Mouse (Mus musculus): ENCODE data around the gene Ssh2.
A peak's percentile ranks its signal among the peaks of the same experiment; 100 is the strongest.
"Not testable (repeated sequence)": the region's sequence is repeated elsewhere in the genome, so short reads cannot be mapped to it uniquely, and the experiment has no call there.

Ssh2 gene

DNA sequence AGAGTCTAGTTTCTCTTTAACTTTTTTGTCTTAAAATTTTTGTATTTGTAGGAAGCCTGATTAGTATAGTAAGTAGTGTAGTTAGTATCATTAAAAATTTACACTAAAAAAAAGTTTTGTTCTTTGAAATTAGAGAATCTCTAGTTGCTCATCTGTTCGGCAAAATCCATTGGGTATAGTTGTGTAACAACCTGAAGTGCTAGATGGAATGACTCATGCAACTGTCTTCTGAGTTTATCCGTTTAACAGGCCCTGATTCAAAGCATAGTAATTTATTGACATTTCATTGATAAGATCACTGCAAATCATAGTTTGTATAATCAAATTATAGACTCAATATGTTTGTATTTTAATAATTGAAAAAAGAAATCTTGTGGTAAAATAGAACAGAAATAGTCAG is 14.7 kb downstream of the Ssh2 start:
- no peak for DNase-seq (ENCODE audit: low spot score in 2 of 2)

DNA sequence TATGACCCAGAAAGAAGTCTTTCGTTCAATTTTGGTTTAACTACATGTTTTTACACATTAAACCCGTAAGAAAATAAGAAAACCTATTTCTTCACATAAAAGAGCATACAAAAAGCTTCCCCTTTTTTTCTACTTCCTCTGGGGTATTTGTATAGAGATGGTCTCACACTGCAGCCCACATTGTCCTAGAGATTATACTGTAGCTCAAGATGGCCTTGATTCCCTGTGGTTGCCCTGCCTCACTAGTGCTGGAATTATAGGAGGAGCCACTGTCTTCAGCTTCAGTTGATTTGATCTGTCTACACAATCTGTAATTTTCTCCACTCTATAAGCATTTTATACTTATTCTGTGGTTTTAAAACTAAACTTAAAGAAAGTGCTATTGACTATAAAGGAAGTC is 15.4 kb downstream of the Ssh2 start:
- DNase-seq (ENCODE audit: low spot score in 2 of 2) = no peak

DNA sequence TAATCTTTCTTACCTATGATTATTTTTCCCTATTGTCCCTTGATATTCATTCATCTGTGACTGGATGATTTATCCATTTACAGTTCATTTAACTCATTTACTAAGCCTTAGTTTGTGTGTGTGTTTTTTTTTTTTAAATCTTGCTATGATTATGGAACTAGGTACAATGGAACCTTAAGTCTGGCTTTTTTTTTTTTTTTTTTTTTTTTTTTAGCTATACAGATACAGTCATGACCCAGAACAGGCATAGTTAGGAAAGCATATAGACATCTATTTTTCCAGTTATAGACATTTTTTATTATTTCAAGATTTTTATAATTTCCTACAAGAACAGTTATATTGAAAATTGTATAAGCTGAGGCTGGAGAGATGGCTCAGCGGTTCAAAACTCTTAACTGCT is 19.2 kb downstream of the Ssh2 start:
- no peak for DNase-seq (ENCODE audit: low spot score in 2 of 2)

DNA sequence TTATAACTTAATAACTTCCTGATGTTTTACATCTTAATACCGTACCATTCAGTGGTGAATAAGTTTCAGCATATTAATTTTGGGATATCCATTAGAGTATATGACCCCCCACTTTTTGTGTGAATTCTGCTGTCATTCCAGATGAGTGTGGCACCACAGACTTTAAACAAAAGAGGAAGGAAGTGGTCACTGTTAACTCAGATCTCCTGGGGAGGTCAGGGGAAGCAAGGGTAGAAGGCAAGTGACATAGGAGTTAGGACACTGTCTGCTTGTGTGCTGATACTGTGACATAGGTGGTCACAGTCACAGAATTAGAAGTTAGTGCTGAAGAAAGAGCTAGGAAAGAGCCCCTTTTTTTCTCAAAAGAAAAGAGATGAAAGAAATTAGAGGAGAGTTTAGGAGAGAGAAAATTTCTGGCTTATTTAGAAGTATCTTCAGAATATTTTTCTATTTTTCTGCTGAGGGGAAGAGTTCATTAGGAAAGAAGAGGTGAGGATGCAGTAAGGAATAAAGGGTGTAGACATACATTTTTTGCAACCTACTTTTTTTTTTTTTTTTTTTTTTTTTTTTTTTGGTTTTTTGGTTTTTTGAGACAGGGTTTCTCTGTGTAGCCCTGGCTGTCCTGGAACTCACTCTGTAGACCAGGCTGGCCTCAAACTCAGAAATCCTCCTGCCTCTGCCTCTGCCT is 23.7 kb downstream of the Ssh2 start:
- no peak for DNase-seq (ENCODE audit: low spot score in 2 of 2)

DNA sequence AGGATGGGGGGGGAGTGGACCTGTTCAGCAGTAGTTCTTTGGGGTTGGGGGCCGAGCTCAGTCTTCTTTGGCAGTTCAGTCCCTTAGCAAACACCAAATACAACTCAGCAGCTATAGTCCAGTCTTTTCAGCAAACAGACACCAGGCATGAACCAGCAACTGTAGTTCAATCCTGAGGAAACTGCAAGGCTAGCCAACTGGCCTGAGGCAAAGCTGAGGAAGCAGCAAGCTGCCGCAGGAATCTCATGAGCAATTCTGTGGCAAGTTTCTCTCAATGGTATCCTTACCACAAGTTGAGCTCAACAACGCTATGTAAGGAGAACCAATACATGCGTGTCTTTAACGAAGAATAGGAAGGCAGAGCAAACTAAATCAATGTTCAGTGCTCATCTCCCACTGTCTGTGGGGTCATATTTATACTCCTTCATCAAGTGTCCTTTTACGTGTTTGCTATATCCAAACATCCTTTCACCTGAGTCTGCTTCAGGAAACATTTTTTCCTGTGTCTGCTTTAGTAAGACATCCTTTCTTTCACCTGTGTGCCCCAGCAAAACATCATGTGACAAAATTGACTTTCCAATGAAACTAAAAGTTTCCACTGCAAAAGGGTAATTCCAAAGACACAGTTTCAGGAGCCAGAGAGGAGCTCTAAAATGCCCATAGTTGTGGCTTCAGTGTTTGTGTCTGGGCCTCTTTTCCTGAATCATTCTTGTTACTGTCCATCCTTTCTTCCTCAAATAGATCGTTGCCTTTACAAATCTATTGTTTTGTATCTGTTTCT is 24.6 kb downstream of the Ssh2 start:
- no peak for DNase-seq (ENCODE audit: low spot score in 2 of 2)

DNA sequence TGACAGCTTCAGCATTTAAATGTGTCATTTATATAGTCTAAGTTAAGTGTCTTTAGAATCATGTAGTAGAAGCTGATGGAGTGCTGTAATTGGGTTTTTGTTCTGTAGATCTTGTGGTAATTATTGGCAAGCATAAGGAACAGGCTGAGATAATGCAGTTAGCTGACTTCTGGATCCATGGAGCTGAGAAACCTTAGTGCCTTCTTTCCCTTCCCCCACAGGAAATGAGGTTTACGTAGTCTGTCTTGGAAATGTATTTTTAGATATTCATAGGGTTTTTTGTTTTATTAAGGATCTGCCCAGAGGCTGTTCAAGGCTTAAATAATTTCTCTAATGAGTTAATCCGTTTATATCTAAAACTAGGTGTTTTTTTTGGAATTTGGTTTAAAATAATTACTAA is 26.8 kb downstream of the Ssh2 start:
- DNase-seq (ENCODE audit: low spot score in 2 of 2) = no peak

DNA sequence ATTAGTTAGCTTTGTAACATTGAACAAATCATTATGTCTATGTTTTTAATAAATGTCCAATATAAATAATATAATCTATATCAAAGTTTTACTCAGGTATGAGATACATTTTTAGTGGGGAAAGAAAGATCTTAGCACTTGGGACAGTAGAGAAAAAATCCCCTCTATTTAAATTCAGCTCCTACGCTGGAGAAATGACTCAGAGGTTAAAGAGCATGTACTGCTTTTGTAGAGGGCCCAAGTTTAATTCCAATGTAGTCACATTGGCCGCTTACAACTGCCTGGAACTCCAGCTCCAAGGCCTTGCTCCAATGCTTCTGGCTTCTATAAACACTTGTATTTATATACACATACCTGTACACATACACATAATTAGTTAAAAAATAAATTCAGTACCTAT is 36.7 kb downstream of the Ssh2 start:
- no peak for DNase-seq (ENCODE audit: low spot score in 2 of 2)

DNA sequence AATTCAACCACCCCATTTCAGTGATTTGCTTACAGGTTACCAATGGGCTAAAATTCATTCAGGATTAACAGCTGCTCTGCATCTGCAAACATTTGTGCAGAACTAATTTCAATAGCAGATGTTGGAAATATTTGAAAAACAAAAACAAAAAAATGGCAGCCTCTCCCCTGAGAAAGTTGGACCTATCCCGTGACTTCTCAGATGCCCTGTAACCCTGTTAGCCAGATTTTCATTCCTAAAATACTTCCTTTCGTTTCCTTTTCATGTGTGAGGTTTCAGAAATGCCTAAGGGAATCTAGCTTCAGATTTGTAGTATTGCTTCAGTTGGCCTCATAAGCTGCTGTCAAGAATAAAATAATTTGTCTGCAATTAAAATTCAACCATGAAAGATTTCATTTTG is 43.4 kb downstream of the Ssh2 start:
- no peak for DNase-seq (ENCODE audit: low spot score in 2 of 2)

DNA sequence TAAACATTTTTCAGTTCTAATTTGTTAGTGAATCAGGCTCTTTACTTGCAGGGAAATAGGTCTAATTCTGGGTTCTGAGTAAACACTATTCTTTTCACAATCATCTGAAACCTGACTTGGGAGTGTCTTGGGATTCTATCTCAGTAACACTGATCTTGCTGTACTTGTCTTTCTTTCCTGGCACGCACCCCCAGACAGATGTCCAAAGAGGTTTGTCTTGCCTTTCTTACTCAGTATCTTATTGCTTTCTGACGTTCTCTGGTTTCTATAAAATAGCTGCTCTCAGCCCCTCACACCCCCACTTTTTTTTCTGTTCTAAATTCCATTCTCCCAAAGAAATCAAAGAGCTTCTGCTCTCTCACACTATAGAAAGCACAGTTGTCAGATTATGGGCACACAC is 51.3 kb downstream of the Ssh2 start:
- DNase-seq (ENCODE audit: low spot score in 2 of 2) = peak in 1 of 2 experiments; percentile 36

DNA sequence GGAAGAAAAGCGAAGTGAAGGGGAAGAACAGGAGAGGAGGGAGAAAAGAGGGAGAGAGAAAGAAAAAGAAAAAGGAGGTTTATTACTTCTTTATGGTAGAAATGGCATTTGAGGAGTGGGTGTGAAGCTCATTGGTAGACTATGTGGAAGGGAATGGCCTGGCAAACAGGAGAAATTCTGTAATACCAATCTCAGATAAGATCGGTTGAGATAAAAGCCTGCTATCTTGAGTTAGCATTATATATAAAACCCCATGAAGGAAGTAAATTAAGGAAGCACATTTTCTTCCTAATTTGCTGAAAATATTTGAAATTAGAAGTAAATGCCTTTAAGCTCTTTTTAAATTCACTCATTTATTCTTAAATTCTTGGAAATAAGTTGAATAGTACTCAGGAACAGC is 59.9 kb downstream of the Ssh2 start:
- DNase-seq (ENCODE audit: low spot score in 2 of 2) = no peak

DNA sequence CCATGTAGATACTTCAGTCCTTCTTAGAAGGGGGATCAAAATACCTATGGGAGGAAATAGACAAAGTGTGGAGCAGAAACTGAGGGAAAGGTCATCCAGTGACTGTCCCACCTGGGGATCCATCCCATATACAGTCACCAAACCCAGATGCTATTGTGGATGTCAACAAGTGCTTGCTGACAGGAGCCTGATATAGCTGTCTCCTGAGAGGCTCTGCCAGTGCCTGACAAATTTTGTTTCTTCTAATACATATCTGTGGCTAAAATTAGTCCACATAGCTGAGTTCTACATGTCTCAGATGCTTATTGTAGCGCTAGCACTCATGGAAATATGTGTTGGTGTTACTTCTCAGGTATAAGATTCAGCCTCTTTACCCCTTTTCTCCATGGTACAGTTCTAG is 62.5 kb downstream of the Ssh2 start:
- DNase-seq (ENCODE audit: low spot score in 2 of 2) = not testable (repeated sequence)

DNA sequence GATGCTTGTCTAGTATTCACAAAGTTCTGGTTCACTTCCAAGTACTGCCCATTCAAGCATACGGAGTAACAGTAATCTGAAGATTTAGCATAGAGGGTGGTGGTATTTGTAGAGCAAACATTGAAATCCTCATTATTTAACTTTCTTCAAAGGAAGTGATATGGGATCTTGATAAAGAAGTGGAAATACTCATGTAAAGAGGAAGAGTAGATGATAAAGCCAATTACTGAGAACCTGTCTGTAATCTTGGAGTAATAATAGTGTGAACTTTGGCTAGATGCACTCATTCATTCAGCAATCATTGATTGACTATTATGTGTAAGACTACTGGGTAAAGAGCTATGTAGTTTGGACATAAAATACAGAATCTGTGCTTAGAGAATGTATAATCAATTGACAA is 64.1 kb downstream of the Ssh2 start:
- DNase-seq (ENCODE audit: low spot score in 2 of 2) = no peak

DNA sequence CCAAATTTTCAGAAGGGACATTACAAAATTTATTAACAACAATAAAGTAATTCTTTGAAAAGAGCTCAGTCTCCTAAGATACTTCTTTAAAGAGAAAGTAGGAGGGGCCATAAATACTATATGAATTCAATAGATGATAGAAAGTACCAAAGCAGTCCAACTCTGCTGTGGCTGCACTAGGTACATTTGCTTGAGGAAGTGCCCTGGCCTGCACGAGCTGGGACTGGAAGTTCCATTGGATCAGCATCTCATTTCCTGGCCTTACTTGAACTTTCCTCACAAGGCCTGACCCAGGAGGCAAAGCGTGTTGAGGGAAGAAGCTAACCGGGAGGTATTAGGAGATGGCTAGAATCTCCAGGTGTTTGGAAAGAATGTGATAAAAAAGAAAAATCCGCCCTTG is 75.4 kb downstream of the Ssh2 start:
- DNase-seq (ENCODE audit: low spot score in 2 of 2) = no peak

DNA sequence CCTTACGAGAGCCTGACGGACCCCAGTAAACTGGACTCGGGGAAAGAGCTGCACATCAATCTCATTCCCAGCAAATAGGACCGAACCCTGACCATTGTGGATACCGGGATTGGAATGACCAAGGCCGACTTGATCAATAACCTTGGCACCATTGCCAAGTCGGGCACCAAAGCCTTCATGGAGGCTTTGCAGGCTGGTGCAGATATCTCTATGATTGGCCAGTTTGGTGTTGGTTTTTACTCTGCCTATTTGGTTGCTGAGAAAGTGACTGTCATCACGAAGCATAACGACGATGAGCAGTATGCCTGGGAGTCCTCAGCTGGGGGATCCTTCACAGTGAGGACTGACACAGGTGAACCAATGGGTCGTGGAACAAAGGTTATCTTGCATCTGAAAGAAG is 77.6 kb downstream of the Ssh2 start:
- DNase-seq (ENCODE audit: low spot score in 2 of 2) = not testable (repeated sequence)

DNA sequence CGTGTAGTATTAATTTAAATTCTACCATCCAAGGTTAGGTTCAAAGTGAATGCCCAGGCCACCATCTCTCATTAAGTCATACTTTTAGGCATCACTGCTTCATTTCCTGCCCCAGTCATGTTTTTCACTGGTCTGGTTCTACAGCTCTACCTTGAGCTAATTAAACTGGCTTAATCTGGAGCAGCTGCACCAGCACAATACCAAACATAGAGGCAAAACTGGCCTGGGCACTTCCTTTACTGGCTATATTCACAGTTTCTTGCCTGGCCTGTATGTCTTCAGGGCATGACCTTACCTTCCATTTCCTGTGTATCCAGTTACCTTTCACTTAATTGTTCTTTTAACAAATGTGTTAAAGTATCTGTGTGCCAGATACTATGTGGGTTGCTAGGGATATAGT is 81.2 kb downstream of the Ssh2 start:
- no peak for DNase-seq (ENCODE audit: low spot score in 2 of 2)

DNA sequence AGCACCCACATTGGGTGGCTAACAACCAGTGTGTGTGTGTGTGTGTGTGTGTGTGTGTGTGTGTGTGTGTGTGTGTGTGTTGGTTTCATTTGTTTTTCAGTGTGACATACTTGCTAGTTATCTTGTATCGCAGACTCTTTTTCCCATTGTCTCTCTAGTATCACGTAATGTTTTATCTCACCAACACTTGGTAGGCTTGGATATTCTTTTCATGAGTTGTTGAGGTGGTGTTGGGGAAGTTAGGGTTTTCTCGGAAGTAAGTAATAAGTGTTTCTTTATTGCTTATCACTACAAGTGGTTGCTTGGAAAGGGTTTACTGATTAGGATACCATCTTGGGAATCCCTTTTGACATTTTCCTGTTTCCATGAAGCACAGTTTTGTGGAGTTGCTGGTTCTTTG is 91.1 kb downstream of the Ssh2 start:
- no peak for DNase-seq (ENCODE audit: low spot score in 2 of 2)

DNA sequence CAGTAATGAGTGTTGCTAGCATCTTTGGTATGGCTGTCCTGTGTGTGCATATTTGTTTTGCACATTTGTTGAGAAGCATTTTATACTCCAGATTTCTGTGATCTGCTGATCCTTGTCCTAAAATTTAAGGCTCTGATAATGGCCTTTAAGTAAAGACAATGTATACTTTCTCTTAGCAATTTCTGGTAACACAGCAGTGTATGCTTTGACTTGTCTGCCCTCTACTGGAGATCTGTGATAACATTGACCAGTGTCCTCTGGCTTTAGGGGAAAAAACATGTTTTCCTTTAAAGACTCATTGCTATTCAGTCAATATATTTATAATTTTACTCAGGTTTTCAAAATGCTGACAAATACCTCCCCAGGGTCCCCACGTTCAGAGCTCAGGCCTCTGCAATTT is 92.4 kb downstream of the Ssh2 start:
- DNase-seq (ENCODE audit: low spot score in 2 of 2) = peak in 1 of 2 experiments; percentile 50

DNA sequence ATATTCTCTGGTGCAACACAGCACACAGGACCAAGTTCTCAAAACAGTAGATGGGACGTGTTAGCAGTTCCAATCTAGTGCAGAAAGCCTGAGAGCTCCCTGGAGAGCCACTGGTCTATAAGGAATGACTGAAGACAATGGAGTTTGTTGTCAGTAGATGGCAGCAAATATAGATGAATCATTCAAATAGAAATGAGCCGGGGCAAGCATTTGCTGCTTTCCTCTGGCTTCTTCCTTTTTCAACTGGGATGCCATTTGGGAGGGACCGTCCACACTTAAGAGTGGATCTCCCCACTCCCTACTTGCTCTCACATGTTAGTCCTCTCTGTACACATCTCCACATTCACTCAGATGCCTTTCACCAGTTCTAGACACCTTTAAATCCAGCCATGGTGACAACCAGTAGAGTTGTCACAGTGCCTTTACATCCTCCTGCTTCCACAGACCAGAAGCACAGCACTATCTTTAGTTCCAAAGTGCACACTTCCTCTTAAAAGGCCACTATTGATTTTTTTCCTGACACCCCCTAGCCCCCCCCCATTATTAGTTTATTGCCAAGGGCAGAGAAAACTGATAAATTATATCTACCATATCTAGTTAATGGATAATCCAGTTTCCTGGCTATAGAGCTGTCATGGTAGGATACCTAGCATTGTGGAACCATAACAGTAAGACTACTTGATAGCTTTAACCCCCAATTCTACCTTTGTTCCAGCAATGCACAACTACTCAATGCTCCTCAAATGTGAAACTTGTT is 101.8 kb downstream of the Ssh2 start:
- DNase-seq (ENCODE audit: low spot score in 2 of 2) = peak in 1 of 2 experiments; percentile 19

DNA sequence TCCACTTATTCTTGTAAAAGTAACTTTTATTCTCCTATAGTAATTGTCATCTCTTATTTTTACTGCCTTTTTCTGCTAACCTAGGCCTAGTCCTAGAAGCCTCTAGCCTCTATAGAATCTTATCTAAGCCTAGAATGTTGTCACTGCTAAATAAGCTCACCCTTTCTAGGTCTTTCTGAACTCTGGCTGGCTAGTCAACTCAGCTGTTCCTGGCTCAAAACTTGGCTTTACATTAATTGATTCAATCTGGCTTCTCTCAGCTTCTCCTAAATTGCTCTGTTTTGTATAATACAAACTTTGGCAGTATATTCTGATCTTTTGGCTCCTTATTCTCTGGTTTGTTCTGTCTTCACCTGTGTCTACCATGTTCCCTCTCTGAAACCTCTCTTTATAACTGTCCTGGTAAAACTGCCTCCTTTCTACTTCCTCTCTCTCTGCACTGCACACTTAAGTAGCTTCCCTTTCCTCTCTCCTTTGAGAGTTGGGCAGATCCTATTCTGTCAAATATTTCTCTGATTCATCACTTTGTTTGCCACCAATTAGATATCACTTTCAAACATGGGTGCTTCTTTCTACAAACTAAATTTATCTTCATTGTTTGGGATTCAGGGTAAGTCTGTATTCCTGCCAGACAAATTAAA is 102.5 kb downstream of the Ssh2 start:
- DNase-seq (ENCODE audit: low spot score in 2 of 2) = no peak

DNA sequence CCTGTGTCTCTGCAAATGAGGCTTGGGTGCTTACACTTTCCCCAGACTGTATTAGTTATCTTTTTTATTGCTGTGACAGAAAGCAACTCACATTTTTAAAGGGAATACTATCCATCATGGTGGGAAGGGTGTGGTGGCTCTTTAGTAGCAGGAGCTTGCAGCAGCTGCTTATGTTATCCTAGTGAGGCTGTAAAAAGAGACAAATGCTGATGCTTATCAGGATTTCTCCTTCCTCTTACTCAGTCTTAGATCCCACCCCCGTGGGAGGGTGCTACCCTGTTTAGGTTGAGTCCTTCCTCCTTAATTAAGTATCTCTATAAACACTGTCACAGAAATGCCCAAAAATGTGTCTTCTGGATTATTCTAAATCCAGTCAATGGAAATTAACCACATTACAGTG is 105.1 kb downstream of the Ssh2 start:
- no peak for DNase-seq (ENCODE audit: low spot score in 2 of 2)

DNA sequence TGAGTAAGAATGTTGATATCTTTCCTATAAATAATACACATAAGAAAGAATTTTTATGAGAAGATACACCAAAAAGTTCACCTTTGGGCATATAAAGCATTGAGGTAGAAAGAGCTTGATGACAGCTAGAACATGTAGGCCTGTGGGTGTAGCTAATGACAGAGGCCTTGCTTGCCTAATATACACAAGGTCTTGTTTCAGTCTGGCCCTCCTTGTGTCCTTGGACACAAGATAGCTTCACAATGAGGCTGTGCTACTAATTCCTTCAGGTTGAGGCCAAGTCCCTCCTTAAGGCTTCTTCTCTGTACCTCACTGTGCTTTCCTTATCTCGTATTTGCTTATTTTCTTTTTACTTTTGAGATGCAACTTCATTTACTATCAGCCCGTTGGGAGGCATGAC is 114.4 kb downstream of the Ssh2 start:
- DNase-seq (ENCODE audit: low spot score in 2 of 2) = no peak

DNA sequence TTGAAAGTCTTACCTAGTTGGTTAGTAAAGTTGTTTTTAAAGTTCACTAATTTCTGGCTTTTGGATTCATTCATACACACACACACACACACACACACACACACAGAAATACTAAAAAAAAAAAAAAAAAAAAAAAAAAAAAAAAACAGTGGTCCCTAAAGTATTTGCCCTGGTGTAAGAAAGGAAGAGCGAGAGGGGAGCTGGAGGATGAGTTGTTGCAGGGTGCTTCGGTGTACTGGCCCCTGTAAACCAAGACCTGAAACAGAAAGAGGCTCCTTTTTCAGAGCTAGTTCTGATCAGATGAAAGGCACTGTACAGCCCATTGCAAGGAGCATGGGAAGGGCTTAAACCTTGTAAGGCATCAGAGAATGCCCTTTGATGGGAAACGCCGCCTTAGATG is 131.2 kb downstream of the Ssh2 start:
- no peak for DNase-seq (ENCODE audit: low spot score in 2 of 2)

Measured in left cerebral cortex, adult 9 months (tissue).